Mouse (Mus musculus) adrenal gland, adult 8-10 months (tissue): ENCODE measurements around the gene Ly6c2. TPM values are rescaled to one million over a fixed set of nuclear protein-coding genes. Genes with fewer than 3 reads are reported as not detected.

Source experiments
- total RNA-seq, 4 experiments: library from RNA; stranded (reverse); gene quantifications; 2 replicates each; pipeline ENCODE4 v1.2.4; 2022

Gene Ly6c2
- total RNA-seq, 4 experiments from 2014 or later: 2.2 to 10.0 (median 3.1) TPM

Other genes with a start within 250 kb of the Ly6c2 start
- gene 2010109I03Rik, start 214.9 kb downstream of the Ly6c2 start, total RNA-seq: 10 to 100 TPM in 2 of 4 experiments, 1 to 10 TPM in 1, under 1 TPM in 1; 0.90 to 94.1 (median 36.2) TPM
- gene Ly6i, start 128.5 kb downstream of the Ly6c2 start, total RNA-seq: under 1 TPM in 2 of 4 experiments, not detected in 2; 0.24 to 0.26 TPM
- gene Ly6a, start 113.9 kb downstream of the Ly6c2 start, total RNA-seq: 100 to 1,000 TPM in 2 of 4 experiments, 10 to 100 TPM in 2; 53.6 to 168 (median 102) TPM
- gene Ly6c1, start 63.1 kb downstream of the Ly6c2 start, total RNA-seq: 100 to 1,000 TPM in 3 of 4 experiments, 10 to 100 TPM in 1; 76.0 to 128 (median 116) TPM
- gene Ly6g, start 43.3 kb upstream of the Ly6c2 start, total RNA-seq: not detected
- under 1 TPM in 1 of 4 experiments, not detected in 3; 0.22 TPM for gene BC025446, start 104.4 kb upstream of the Ly6c2 start, total RNA-seq
- not detected for gene Ly6f, start 156.5 kb upstream of the Ly6c2 start, total RNA-seq